Mouse (Mus musculus): Measurements from ENCODE around the gene Cln3.

Gene Cln3

DNA sequence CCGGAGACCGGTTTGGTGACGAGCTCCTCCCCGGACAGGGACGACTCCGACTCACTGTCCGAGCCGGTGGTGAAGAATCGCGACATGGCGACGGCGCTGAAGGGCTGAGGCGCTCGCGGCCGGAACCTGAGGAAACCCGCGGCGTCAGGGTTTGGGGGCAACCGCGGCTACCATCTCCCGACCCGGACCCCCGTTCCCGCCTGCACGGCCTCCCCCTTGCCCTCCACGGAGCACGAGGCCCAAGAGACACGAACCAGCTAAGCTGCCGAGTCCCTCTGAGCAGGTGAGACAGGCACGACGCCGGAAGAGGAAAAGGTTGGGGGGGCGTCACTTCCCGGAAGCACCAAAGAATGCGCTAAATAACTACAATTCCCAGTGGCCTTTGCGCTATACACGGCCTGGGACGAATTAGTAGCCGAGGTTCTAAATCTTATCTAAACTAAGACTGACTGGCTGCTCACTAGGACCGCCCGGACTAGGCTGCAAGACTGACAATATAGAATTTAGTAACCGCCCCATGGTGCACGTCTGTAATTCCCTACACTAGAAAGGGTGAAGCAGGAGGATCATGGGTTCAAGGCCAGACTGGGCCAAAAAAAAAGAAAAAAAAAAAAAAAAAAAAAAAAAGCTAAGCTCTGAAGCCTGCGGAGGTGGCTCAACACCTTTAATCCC is 19.4 kb downstream of the Cln3 start, which contains the start of gene Eif3c:
Eif3c (minus strand) TSS at position 318 of the 672 bp plus-strand sequence.
- peak; percentile 79; the same call in 1 of the 2 replicates for TF ChIP-seq GATA4 (IDR thresholded peaks at IDR 0.05; ENCODE audit: insufficient replicate concordance, low read length)

DNA sequence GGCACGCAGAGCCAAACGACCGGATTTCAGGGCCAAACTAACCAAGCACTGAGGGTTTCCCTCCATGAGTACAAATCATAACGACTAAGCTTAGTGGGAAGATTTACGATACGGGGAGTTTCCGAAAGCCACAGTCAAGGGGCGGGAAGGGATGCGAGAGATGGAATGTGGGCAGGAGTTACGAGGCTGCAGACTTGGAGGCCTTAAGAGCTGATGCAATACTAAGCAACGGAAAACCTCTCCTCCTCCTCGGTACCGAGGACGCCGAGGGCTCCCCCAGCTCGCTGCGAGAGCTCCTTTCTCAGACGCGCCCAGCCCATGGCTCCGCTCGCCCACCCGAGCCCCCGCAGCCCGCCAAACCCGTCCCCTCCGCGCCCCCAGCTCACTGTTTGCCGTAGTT is 19.9 kb downstream of the Cln3 start:
- TF ChIP-seq GATA4 (IDR thresholded peaks at IDR 0.05; ENCODE audit: insufficient replicate concordance, low read length), result no peak

DNA sequence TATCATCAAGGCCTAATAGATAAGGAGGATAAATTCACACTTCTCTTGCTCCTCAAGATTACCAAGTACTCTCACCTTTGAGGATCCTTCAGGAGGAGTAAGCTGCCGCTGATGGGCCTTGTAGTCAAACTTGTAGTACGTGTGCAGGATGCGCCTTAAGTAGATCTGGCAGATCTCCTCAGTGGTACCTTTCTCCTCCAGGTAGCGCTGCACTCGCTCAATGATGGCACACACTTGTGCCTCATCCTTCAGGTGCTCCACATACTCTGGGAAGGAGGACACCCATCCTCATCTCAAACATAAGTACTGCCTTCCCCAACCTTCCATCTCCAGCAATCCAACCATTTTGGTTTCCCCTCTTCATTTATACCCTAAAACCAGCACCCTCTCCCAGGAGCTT is 29.0 kb downstream of the Cln3 start:
- TF ChIP-seq GATA4 (IDR thresholded peaks at IDR 0.05; ENCODE audit: insufficient replicate concordance, low read length), result no peak

DNA sequence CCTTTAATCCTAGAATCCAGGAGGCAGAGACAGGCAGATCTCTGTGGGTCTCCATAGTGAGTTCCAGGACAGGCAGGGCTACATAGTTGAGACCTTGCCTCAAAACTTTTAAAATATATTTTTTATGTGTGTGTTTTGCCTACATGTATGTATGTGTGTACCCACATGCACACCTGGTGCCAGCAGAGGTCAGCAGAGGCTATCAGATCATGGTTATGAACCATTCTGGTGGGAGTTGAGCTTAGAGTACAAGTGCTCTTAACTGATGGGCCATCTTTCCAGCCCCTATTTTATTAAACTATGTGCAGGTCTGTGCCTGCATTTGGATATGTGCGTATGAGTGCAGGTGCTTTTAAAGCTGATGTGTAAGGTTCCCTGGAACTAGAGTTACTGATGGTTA is 30.8 kb downstream of the Cln3 start:
- no peak for TF ChIP-seq GATA4 (IDR thresholded peaks at IDR 0.05; ENCODE audit: insufficient replicate concordance, low read length)

DNA sequence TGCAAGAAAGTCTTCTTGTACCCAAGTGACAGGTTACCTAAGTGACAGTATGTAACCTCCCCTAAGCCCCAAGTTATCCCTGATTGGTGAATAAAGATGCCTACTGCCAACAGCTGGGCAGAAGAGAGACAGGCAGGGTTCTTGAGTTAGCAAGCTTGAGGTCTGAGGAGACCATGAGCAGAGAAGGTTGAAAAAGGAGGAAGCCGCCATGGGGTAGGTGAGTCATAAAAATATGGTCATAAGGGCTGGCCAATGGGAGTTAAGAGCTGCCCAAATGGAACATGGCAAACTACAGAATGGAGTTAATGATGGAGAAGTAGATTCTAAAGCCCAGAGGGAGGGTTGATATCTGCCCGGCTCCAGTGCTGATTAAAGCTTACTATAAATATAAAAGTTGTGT is 40.0 kb downstream of the Cln3 start:
- TF ChIP-seq GATA4 (IDR thresholded peaks at IDR 0.05; ENCODE audit: insufficient replicate concordance, low read length), result no peak

DNA sequence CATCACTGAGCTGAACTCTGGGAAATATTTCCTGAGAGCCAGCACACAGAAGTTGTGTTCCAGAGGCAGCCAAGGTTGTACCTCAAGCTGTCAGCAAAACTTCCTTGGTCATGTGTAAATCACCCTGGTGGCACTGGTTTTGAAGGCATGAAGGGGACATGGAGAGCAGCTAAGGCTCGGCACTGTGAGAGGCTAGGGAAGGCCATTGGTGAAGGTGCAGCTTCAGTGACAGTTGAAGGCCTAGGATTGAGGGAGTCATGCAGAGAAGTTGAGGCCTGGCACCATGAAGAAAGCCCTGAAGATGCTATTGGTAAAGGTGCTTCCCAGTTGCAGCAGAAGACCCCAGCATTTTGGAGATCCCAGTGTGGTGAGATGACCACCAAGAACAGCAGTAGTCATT is 44.0 kb downstream of the Cln3 start:
- no peak for TF ChIP-seq GATA4 (IDR thresholded peaks at IDR 0.05; ENCODE audit: insufficient replicate concordance, low read length)

DNA sequence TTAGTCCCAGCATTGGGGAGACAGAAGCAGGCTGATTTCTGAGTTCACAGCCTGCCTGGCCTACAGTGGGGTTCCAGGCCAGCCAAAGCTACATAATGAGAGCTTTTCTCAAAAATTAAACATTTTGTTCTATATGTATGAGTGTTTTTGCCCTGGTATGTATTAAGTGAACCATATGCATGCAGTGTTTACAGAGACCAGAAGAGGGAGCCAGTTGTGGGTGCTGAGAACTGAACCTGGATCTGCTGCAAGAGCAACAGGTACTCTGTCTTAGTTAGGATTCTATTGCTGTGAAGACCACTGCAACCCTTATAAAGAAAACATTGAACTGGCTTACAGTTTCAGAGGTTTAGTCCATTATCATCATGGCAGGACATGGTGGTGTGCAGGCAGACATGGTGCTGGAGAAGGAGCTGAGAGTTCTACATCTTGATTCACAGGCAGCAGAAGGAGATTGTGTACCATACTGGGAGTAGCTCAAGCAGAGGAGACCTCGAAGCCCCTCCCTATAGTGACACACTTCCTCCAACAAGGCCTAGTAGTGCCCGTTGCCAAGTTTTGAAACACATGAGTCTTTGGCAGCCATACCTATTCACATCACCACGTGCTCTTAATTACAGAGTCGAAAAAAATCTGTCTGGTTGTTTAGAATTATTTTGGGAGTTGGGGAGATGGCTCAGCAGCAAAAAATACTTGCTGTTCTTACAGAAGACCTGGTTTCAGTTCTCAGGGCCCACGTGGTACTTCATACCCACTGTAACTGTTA is 47.6 kb downstream of the Cln3 start:
- TF ChIP-seq GATA4 (IDR thresholded peaks at IDR 0.05; ENCODE audit: insufficient replicate concordance, low read length), result no peak

DNA sequence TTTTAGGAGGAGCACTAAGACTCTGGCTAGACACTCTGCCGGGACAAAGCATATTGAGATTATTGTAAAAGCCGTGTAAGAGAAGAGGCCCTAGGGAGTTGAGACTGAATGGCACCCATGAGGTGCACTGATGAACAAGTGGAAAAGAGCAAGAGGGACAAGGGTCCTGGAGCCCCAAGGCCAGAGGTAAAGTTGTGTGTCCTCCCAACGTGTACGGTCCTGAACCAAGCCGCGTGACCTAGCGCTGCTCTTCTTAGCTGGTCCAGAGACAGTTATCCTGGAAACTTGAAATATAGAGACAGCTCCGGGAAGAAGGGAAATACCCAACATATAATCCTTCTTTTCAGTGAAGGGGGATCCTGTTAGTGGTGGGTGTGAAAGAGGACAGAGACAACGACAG is 49.2 kb downstream of the Cln3 start:
- no peak for TF ChIP-seq GATA4 (IDR thresholded peaks at IDR 0.05; ENCODE audit: insufficient replicate concordance, low read length)

DNA sequence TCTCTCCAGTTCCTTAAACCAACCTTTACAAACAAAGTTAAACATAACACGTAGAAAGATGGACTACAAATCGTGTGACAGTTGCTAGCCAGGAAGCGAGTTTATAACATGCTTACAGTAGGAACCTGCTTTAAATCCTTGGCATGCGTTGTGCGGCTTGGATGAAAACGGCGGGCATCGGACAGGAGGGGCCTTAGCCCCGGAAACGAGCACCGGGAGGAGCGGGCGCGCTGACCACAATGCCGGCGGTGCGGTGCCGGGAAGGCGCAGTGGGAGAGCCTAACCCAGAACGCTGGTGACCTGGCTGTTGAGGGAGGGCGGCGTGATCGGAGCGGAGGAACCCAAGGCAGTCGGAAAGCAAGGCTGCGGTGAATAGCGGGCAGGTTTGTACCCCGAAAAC is 49.9 kb downstream of the Cln3 start:
- no peak for TF ChIP-seq GATA4 (IDR thresholded peaks at IDR 0.05; ENCODE audit: insufficient replicate concordance, low read length)

DNA sequence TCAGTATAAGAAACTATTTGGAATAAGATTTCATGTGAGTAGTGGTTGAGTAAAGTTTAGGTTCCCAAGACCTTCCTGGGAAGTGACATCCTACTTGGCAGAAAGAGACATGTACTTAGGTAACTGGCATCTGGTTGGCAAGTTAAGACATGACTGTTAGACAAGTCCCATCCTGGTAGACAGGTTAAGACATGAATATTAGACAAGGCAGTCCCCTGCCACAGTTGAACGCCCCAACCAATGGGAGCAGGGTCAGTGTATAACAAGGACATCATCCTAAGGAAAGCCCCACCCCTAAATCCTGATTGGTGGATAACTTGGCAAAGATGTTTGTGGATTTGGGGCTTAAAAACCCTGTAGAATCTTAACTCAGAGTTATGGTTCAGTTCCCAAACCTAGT is 52.2 kb downstream of the Cln3 start:
- no peak for TF ChIP-seq GATA4 (IDR thresholded peaks at IDR 0.05; ENCODE audit: insufficient replicate concordance, low read length)

DNA sequence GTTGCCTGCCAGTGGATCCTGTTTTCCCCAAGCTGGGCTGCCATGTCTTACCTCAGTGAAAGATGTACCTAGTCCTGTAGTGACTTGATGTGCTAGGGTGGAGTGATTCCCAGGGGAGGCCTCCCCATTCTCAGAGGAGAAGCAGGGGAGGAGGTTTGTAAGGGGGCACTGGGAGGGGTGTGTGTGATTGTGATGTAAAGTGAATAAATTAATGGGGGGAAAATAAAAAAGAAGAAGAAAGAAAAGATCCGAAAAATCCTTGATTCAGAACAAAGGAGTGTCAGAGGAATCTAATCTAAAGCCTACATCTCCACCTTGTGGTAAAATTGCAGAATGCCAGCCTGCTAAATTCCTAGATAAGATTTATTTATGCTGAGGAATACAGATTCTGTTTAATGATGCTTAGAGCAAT is 57.4 kb downstream of the Cln3 start:
- TF ChIP-seq GATA4 (IDR thresholded peaks at IDR 0.05; ENCODE audit: insufficient replicate concordance, low read length), result no peak

DNA sequence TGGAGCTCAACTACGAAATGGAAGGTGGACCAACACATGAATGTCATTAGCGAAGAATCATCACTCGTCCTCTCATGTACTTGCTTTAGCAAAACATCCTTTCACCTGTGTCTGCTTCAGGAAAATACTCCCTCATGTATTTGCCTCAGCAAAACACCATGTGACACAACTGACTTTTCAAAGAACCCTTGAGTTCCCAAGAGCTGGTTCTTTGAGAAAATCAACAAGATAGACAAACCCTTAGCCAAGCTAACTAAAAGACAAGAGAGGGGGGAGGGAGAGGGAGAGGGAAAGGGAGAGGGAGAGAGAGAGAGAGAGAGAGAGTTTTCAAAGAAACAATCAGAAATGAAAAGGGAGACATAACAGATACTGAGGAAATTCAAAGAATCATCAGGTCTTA is 62.3 kb downstream of the Cln3 start:
- no peak for TF ChIP-seq GATA4 (IDR thresholded peaks at IDR 0.05; ENCODE audit: insufficient replicate concordance, low read length)

Data from liver, adult (tissue).